Mouse (Mus musculus) G1E (cell line): ENCODE measurements at regions not wholly inside any gene's neighbourhood (a gene's known extent, or its start where the extent isn't known, plus 50 kb on each side); places are given as distances from the start of the nearest gene placed in this dataset.

Experiments used
- CTCF ChIP-seq: IDR thresholded peaks from 2 replicates; pipeline ENCODE4 v1.5.1; 2012; ENCODE audit warnings: low read depth, low read length, inconsistent platforms, mixed read lengths
- GATA1 ChIP-seq: IDR thresholded peaks from 2 replicates; pipeline ENCODE4 v1.6.1; 2012; ENCODE audit warnings: borderline replicate concordance, low read length, inconsistent platforms, mixed read lengths
- GATA2 ChIP-seq: IDR thresholded peaks from 2 replicates; pipeline ENCODE4 v1.6.1; 2012; ENCODE audit warnings: low read depth, low read length, inconsistent platforms, borderline replicate concordance
- POLR2AphosphoS5 ChIP-seq: IDR thresholded peaks from 2 replicates; pipeline ENCODE4 v1.6.1; 2012; ENCODE audit warnings: low read depth, low read length, inconsistent platforms; ENCODE audit not compliant: insufficient replicate concordance
- TAL1 ChIP-seq: conservative IDR thresholded peaks from 2 replicates; pipeline ENCODE4 v1.6.1; 2012; ENCODE audit warnings: low read depth, low read length, inconsistent platforms, mixed read lengths

GRCm38 (mm10) chr1:157022456-157023435 lies 83.3 kb upstream of the Ralgps2 start:
- TF ChIP-seq CTCF (no peak), GATA1 (no peak), TAL1 (no peak), POLR2AphosphoS5 (no peak), GATA2 (no peak)
